Mouse (Mus musculus): ENCODE measurements at regions not wholly inside any gene's neighbourhood (a gene's known extent, or its start where the extent isn't known, plus 50 kb on each side); places are given as distances from the start of the nearest gene placed in this dataset.

DNA sequence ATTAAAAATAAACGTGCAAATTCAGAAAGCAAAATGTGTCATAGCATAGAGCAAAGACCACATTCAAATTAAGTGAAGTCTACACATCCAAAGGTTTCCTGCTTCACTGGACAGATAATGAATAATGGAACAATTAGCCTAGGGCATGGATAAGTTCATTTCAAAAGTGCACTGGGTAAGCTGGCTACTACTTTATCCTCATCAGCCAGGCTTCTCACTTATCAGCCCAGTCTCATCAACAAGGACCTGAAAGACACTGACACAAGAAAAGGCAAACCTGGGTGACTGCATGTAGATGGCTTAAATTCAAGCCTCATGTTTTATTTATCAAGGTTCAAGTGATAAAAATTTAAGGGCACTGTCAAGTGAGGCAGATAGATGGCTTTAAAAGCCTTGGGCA is 1429.5 kb upstream of the 1700008P02Rik start:
- TF ChIP-seq POLR2AphosphoS2 (IDR thresholded peaks at IDR 0.05; ENCODE audit: low read depth, low read length) (no peak), POLR2A (IDR thresholded peaks at IDR 0.05; ENCODE audit: low read depth, low read length) (no peak), ETS1 (conservative IDR thresholded peaks at IDR 0.05; ENCODE audit: low read depth, low read length) (no peak), ELF1 (IDR thresholded peaks at IDR 0.05; ENCODE audit: low read depth, low read length) (no peak), GABPA (IDR thresholded peaks at IDR 0.05; ENCODE audit: insufficient replicate concordance, low read depth, low read length) (no peak), ZKSCAN1 (IDR thresholded peaks at IDR 0.05; ENCODE audit: borderline replicate concordance, low read depth, low read length) (no peak), HCFC1 (IDR thresholded peaks at IDR 0.05; ENCODE audit: low read depth, low read length) (no peak)

All from CH12.LX (cell line).